Mouse (Mus musculus) ES-E14 (cell line): ENCODE measurements at regions not wholly inside any gene's neighbourhood (a gene's known extent, or its start where the extent isn't known, plus 50 kb on each side); places are given as distances from the start of the nearest gene placed in this dataset.
A peak's percentile ranks its signal among the peaks of the same experiment; 100 is the strongest.

Experiments
- DNase-seq: peaks from one replicate; pipeline ENCODE4 v3.0.0-alpha.2; 2013; ENCODE audit warnings: low read depth, low spot score
- H3K27ac ChIP-seq: 2 replicates; pipeline ENCODE4 v1.5.1; 2012; ENCODE audit warnings: low read depth, mild to moderate bottlenecking, low read length, moderate library complexity, mixed read lengths; ENCODE audit not compliant: poor library complexity, insufficient read depth, severe bottlenecking
- H3K36me3 ChIP-seq: 2 replicates; pipeline ENCODE4 v1.6.1; 2012; ENCODE audit warnings: mild to moderate bottlenecking, low read length, moderate library complexity, mixed read lengths; ENCODE audit not compliant: control insufficient read depth, poor library complexity, insufficient read depth, severe bottlenecking
- H3K4me1 ChIP-seq, 2 experiments: fragments of 150-350 bp in 1 of 2; sonication (generic) in 1 of 2; 2 replicates each; pipeline ENCODE4 v1.6.1; 2012; ENCODE audit warnings: low read length in 2 of 2, mild to moderate bottlenecking in 1 of 2, mixed read lengths in 1 of 2; ENCODE audit not compliant: control insufficient read depth in 2 of 2, insufficient read depth in 2 of 2, poor library complexity in 1 of 2
- H3K4me3 ChIP-seq, 2 experiments: fragments of 150-350 bp in 1 of 2; sonication (generic) in 1 of 2; 2 replicates each; pipeline ENCODE4 v1.5.1; 2012; ENCODE audit warnings: low read length in 2 of 2, low read depth in 1 of 2, mild to moderate bottlenecking in 1 of 2, mixed read lengths in 1 of 2; ENCODE audit not compliant: insufficient read depth in 1 of 2, poor library complexity in 1 of 2, severe bottlenecking in 1 of 2
- H3K9ac ChIP-seq: 2 replicates; pipeline ENCODE4 v1.6.1; 2012; ENCODE audit warnings: low read depth, mild to moderate bottlenecking, low read length, mixed read lengths; ENCODE audit not compliant: poor library complexity, insufficient read depth, severe bottlenecking
- H3K9me3 ChIP-seq: fragments of 150-350 bp; sonication (generic); 2 replicates; pipeline ENCODE4 v1.6.1; 2012; ENCODE audit warnings: low read depth, mild to moderate bottlenecking, low read length; ENCODE audit not compliant: control insufficient read depth, insufficient read depth
- CHD2 ChIP-seq: IDR thresholded peaks from 2 replicates; pipeline ENCODE4 v1.6.1; 2014; ENCODE audit warnings: mild to moderate bottlenecking, low read depth, low read length, inconsistent platforms
- HCFC1 ChIP-seq: IDR thresholded peaks from 2 replicates; pipeline ENCODE4 v1.6.1; 2012; ENCODE audit warnings: low read length, inconsistent platforms, borderline replicate concordance; ENCODE audit not compliant: insufficient read depth
- MAFK ChIP-seq: IDR thresholded peaks from 2 replicates; pipeline ENCODE4 v1.6.1; 2014; ENCODE audit warnings: mild to moderate bottlenecking, low read depth, low read length, inconsistent platforms; ENCODE audit not compliant: insufficient read depth
- ZC3H11A ChIP-seq: IDR thresholded peaks from 2 replicates; pipeline ENCODE4 v1.6.1; 2012; ENCODE audit warnings: low read depth, mild to moderate bottlenecking, inconsistent platforms, low read length, borderline replicate concordance
- ZNF384 ChIP-seq: IDR thresholded peaks from 2 replicates; pipeline ENCODE4 v1.6.1; 2012; ENCODE audit warnings: low read depth, low read length, inconsistent platforms
- in situ Hi-C, 2 experiments: fragments of 600-800 bp; cut with MboI; formaldehyde crosslinking; loops; one replicate each; pipeline ENCODE4 v1.15.1; 2025; ENCODE audit warnings: low sequenced_read_pairs in 2 of 2, inconsistent platforms in 1 of 2; ENCODE audit not compliant: unreplicated experiment in 2 of 2

DNA sequence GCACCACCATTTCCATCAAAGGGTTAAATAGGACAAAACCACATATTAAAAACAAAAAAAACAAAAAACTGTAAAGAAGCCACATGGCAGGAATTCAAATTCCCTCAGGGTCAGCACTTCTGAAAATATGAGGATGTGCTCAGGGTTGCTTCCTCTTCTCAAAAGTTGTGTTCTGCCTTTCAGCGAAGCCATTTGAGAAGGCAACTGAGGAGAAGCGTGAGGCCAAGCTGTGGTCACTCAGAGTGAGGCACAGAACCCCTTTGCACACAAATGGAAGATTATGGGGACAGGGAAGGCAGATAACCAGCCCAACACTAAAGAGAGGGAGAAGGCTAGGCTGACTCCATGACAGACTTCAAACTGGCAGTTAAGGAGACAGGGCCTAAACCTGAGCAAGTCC, 142.8 kb upstream of the Jade1 start:
- TF ChIP-seq HCFC1: no peak
- TF ChIP-seq MAFK: no peak
- no peak for TF ChIP-seq ZC3H11A
- no peak for TF ChIP-seq CHD2
- no peak for TF ChIP-seq ZNF384
- no peak for DNase-seq
- Histone ChIP-seq H3K9me3 (no peaks in the 10 kb centered on the region; the same call in 1 of the 2 replicates), H3K27ac (no peak overlapping the region), H3K36me3 (no peaks in the 10 kb centered on the region), H3K4me3 (no peak overlapping the region), H3K4me1 (peaks cover 2 to 12% of the 10 kb centered on the region in 2 experiments; a peak in 3 of 4 replicates), H3K9ac (no peak overlapping the region)
- in situ Hi-C loops: no loop called here

DNA sequence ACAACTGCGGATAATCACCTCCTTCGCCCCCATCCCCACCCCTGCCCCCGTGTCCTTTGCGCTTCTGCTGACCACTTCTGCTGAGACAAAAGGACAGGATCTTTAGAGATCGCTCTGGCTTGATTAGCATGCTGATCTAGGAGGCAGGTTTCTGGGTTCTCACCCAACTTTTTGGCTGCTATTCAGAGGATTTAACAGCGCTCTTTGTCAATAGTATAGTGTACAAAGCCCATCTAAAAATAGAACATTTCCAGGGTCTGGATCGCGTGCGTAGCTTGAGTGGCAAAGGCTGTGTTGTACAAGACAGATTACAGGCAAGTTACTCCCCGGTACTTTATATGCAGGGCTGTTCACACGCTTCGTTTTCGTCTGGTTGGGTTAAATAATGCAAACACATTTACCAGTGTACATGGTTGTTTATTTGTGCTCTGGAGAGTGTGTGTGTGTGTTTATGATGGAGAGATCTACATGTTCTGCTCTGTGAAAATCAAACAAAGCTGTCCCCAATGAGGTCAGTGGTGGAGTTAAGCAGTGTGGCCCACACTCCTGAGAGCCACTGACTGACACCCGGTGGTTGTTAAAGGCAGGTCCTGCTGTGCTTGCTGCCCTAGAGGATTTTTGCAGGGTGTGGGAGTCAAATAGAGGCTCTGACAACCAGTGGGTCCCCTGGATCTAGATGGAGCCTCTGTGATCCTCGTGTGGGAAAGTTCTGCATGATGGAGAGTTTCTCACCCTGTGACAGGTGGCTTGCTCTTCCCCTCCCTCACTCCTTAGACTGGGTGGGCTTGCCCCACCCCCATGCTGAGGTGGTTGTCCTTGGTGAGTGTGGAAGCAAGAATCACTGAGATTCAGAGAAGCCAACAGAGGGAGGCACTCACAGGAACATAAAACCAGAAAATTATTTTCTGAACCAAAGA, 146.5 kb upstream of the Jade1 start:
- Histone ChIP-seq H3K27ac (no peak overlapping the region), H3K9ac (no peak overlapping the region)
- in situ Hi-C loops: no loop called here

DNA sequence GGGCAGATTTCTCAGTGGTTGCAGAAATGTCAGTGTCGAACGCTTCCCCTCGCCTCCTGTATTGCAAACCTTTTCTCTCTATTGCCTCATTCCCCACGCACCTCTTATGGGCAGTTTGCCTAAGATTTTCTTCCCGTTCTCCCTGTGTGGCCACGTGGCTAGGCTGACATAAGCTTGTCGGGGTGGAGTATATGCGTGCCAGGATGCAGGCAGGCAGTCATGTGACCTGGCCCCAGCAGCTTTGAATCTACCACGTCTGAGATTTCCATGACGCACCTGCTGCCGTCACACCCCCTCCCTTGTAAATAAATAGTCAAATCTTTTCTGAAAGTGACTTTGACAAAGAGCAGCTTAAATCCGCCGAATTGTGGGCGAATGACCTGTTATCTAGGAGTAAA, 147.1 kb upstream of the Jade1 start:
- no peak for TF ChIP-seq CHD2
- no peak for TF ChIP-seq HCFC1
- no peak for TF ChIP-seq MAFK
- TF ChIP-seq ZC3H11A: no peak
- no peaks in the 10 kb centered on the region for H3K36me3 ChIP-seq
- H3K4me3 ChIP-seq: 0 out of 4 replicates have a peak overlapping the region, but pooled peaks of 1 of the 2 experiments have one; percentile 12
- in situ Hi-C loops: no loop called here
- peaks cover 2 to 12% of the 10 kb centered on the region in 2 experiments; a peak in 3 of 4 replicates for H3K4me1 ChIP-seq
- no peaks in the 10 kb centered on the region for H3K9me3 ChIP-seq
- H3K27ac ChIP-seq: no peak overlapping the region
- DNase-seq: no peak
- H3K9ac ChIP-seq: no peak overlapping the region

More for the DNA sequence above, 146.5 kb upstream of the Jade1 start:
- no peak for DNase-seq
- no peak for TF ChIP-seq CHD2
- no peak for TF ChIP-seq ZNF384
- Histone ChIP-seq H3K36me3 (no peaks in the 10 kb centered on the region), H3K4me1 (peaks cover 2 to 12% of the 10 kb centered on the region in 2 experiments; a peak in 3 of 4 replicates), H3K4me3 (0 out of 4 replicates have a peak overlapping the region, but pooled peaks of 1 of the 2 experiments have one; percentile 12), H3K9me3 (no peaks in the 10 kb centered on the region)

DNA sequence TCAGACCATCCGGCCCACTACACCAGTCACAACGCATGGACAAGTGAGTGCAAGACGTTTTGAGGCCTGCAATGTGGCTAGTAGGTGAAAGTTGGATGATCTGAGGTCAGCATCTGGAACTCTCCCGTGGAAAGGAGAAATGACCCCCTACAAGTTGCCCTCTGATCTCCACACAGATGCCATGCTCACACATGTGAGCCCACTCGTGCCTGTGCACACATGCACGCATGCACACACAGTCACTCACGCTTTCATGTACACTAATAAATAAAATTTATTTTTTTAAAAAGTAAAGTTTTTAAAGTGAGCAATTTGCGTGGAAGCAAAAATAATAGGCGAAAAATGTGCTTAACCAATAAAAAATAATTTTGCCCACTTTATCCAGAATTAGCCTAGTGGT, 147.5 kb upstream of the Jade1 start:
- H3K9ac ChIP-seq: no peak overlapping the region
- H3K4me3 ChIP-seq: 0 out of 4 replicates have a peak overlapping the region, but pooled peaks of 1 of the 2 experiments have one; percentile 8
- H3K9me3 ChIP-seq: no peaks in the 10 kb centered on the region
- no peaks in the 10 kb centered on the region for H3K36me3 ChIP-seq
- H3K27ac ChIP-seq: no peak overlapping the region
- in situ Hi-C loops: no loop called here
- TF ChIP-seq ZC3H11A (no peak), CHD2 (no peak), HCFC1 (no peak), ZNF384 (no peak), MAFK (no peak)
- DNase-seq: no peak
- peaks cover 2 to 12% of the 10 kb centered on the region in 2 experiments; a peak in 3 of 4 replicates for H3K4me1 ChIP-seq
